In genomic region chr9:71484871-71485474, GRCm38 (mm10) we compare ENCODE assay signal across 8 mouse cellular contexts. TPM values are rescaled to one million over a fixed set of nuclear protein-coding genes. Genes with fewer than 3 reads are reported as not detected.
A peak's percentile ranks its signal among the peaks of the same experiment; 100 is the strongest.
DNase-seq lines count a peak whose midpoint lies in the region; ATAC-seq and TF ChIP-seq lines count a peak whose summit lies in the region.

No protein-coding gene starts in this region.

- DNase-seq in heart, adult 8-10 months (ENCODE audit: low spot score) = no peak
- no peak for DNase-seq in G1E (ENCODE audit: low spot score)
- DNase-seq in liver, postnatal 0 days = no peak
- DNase-seq in ovary, postnatal 10 days (ENCODE audit: low spot score) = no peak
- DNase-seq in layer of hippocampus, postnatal 36 days = no peak
- DNase-seq in embryo, embryonic 11 days = no peak

- peaks cover 38% of the 10 kb centered on the region for H3K36me3 ChIP-seq in heart, embryonic 14.5 days (ENCODE audit: control insufficient read depth, insufficient read depth, low read length)
- H3K36me3 ChIP-seq in G1E (replicated peaks) = peaks cover 38% of the 10 kb centered on the region
- peaks cover 36% of the 10 kb centered on the region for H3K36me3 ChIP-seq in liver, postnatal 0 days (replicated peaks; ENCODE audit: insufficient read depth, low read length)

- peaks cover 0 to 16% of the 10 kb centered on the region in 2 experiments for H3K4me1 ChIP-seq in heart, embryonic 14.5 days (ENCODE audit: control insufficient read depth in 2 of 2, insufficient read depth in 2 of 2, low read length in 2 of 2)
- H3K4me1 ChIP-seq in G1E (ENCODE audit: insufficient read depth, low read depth, low read length) = peaks cover 41% of the 10 kb centered on the region
- H3K4me1 ChIP-seq in liver, postnatal 0 days (ENCODE audit: insufficient read depth) = peaks cover 11% of the 10 kb centered on the region

- peak overlapping the region; percentile 97 for H3K27ac ChIP-seq in heart, embryonic 14.5 days (replicated peaks in 1 of 2; ENCODE audit: control insufficient read depth in 1 of 2, insufficient read depth in 1 of 2, low read depth in 2 of 2, low read length in 2 of 2)
- H3K27ac ChIP-seq in liver, postnatal 0 days (ENCODE audit: low read depth) = peak overlapping the region; percentile 97

- TF ChIP-seq EP300 in liver, postnatal 0 days (IDR thresholded peaks at IDR 0.05; ENCODE audit: low read depth) = no peak

- H3K9me3 ChIP-seq in heart, embryonic 14.5 days (ENCODE audit: control insufficient read depth, low read length) = no peaks in the 10 kb centered on the region
- no peaks in the 10 kb centered on the region for H3K9me3 ChIP-seq in G1E (replicated peaks)
- no peaks in the 10 kb centered on the region for H3K9me3 ChIP-seq in liver, postnatal 0 days (ENCODE audit: low read length)

- H3K4me2 ChIP-seq in heart, embryonic 14.5 days (ENCODE audit: low read length) = peak overlapping the region; percentile 90
- peak overlapping the region; percentile 80 for H3K4me2 ChIP-seq in liver, postnatal 0 days (ENCODE audit: low read depth, low read length)

- H3K27me3 ChIP-seq in heart, embryonic 14.5 days (ENCODE audit: control insufficient read depth, insufficient read depth, low read length) = no peaks in the 10 kb centered on the region
- peaks cover 6% of the 10 kb centered on the region; the same call in 1 of the 2 replicates for H3K27me3 ChIP-seq in G1E (ENCODE audit: insufficient read depth, low read length)
- no peaks in the 10 kb centered on the region for H3K27me3 ChIP-seq in liver, postnatal 0 days (ENCODE audit: insufficient read depth, low read length)

- peak overlapping the region; percentile 94 to 100 for H3K4me3 ChIP-seq in heart, embryonic 14.5 days (ENCODE audit: control insufficient read depth in 1 of 2, insufficient read depth in 1 of 2, low read depth in 1 of 2, low read length in 2 of 2)
- peak overlapping the region; percentile 85 for H3K4me3 ChIP-seq in G1E (ENCODE audit: low read depth, low read length)
- H3K4me3 ChIP-seq in liver, postnatal 0 days (ENCODE audit: low read depth, low read length) = peak overlapping the region; percentile 90

- no peak for TF ChIP-seq CTCF in G1E (IDR thresholded peaks at IDR 0.05; ENCODE audit: low read depth, low read length)
- no peak for TF ChIP-seq CTCF in liver, postnatal 0 days (IDR thresholded peaks at IDR 0.05; ENCODE audit: low read depth)

- 1% methylated on average over 14 of the region's 14 CpGs for WGBS in heart, embryonic 14.5 days
- WGBS in liver, postnatal 0 days (ENCODE audit: insufficient replicate concordance) = 2% methylated on average over 14 of the region's 14 CpGs

- ATAC-seq in heart, embryonic 14.5 days (ENCODE audit: insufficient number of reproducible peaks, insufficient read depth, low FRiP score, low read depth) = no peak
- ATAC-seq in G1E (ENCODE audit: extremely low read depth, insufficient number of reproducible peaks, low FRiP score, poor library complexity, severe bottlenecking) = no peak
- ATAC-seq in hematopoietic stem cell, adult 5-6 weeks (replicated peaks in 1 of 2; ENCODE audit: insufficient read depth in 1 of 2, low FRiP score in 2 of 2, low TSS enrichment in 1 of 2, low read depth in 1 of 2, poor library complexity in 2 of 2, severe bottlenecking in 2 of 2) = peak; percentile 3 to 30; a peak in 1 of 4 replicates
- no peak for ATAC-seq in liver, postnatal 0 days

- H3K9ac ChIP-seq in heart, embryonic 14.5 days (ENCODE audit: low read length) = peak overlapping the region; percentile 100
- H3K9ac ChIP-seq in liver, postnatal 0 days (replicated peaks) = peak overlapping the region; percentile 98

RNA-seq across cellular contexts. Expression of gene Polr2m, which starts 0.8 kb away (rescaled TPM):
- polyA plus RNA-seq in heart, embryonic 14.5 days (2014; fragmentation: Nextera tagmentation; extraction: Ambion mirVana) = 278 and 305 TPM in 2 replicates
- total RNA-seq in heart, adult 8-10 months (2022) = 100 to 1,000 TPM; 290 to 334 (median 304) TPM
- total RNA-seq in G1E (2014; fragmentation: Nextera tagmentation) = 151 and 160 TPM in 2 replicates
- 188 and 207 TPM in 2 replicates for total RNA-seq in G1E (2017)
- polyA plus RNA-seq in G1E (2012) = 604 and 807 TPM in 2 replicates
- 152 and 197 TPM in 2 replicates for total RNA-seq in hematopoietic stem cell, adult 5-6 weeks (2017)
- polyA plus RNA-seq in liver, postnatal 0 days (2015; fragmentation: Nextera tagmentation; extraction: Ambion mirVana) = 69.2 and 71.1 TPM in 2 replicates
- 100 to 1,000 TPM; 154 to 185 TPM for total RNA-seq in layer of hippocampus, postnatal 36 days (2021)

Comparison
In these comparisons a context has a peak if more than half of its experiments do, and no peak if none do; other contexts are left out.
1. ATAC-seq: peak in hematopoietic stem cell, adult 5-6 weeks (2 of 2); none in heart, embryonic 14.5 days (single experiment), G1E (single experiment) and liver, postnatal 0 days (single experiment).
2. Peak in every context shown above with its lines, with median percentiles within 50 percentile points of each other: H3K4me3 ChIP-seq.